Mouse (Mus musculus) c-Kit-negative CD71-positive TER-119-positive erythroid progenitor cells, embryonic 14.5 days (primary cell): ENCODE measurements around the gene Lyzl6.
A peak's percentile ranks its signal among the peaks of the same experiment; 100 is the strongest.
"Not testable (repeated sequence)": the region's sequence is repeated elsewhere in the genome, so short reads cannot be mapped to it uniquely, and the experiment has no call there.

ENCODE experiments used
- DNase-seq: peaks from one replicate; pipeline ENCODE4 v3.0.0-alpha.2; 2013; ENCODE audit warnings: low read depth, low spot score

The Lyzl6 gene

DNA sequence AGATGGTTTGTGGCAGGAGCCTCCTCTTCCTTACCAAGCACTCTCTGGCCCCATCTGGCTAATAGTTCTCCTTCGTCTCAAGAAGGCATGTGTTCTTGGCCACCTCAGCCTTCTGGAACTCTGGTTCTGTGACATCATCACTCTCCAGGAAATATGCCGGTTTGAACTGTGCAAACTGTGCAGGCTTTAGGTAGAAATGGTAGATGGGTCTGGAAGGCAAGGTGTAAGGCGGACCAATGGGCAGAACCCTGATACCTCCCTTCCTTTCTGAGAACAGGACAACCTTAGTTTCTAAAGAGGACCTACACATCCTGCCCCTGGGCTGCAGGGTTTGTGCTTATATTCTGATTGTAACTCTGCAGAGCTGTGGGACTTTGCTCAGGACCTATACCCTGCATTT is at the start of gene Lyzl6:
Gene Lyzl6 (minus strand): TSS at position 101 of the 400 bp plus-strand sequence.
- no peak for DNase-seq

DNA sequence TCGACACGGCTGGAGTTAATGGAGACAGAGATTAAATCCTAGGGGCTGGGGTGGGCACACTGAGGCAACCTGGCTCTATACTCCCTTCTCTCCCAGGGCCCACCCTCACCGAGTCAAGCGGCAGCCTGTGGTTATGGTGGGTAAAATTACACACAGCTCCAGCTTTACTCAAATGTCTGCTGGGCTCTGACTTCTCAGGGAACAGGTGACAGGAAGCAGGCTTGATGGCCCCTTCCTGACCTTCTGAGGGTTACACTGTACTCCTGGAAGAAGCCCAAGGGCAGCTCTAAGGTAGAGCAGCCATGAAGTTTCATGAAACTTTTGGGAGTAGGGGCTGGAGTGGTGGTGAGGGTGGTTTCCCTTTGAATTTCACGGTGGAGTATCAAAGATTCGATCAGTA is 48.0 kb upstream of the Lyzl6 start:
- DNase-seq = no peak

DNA sequence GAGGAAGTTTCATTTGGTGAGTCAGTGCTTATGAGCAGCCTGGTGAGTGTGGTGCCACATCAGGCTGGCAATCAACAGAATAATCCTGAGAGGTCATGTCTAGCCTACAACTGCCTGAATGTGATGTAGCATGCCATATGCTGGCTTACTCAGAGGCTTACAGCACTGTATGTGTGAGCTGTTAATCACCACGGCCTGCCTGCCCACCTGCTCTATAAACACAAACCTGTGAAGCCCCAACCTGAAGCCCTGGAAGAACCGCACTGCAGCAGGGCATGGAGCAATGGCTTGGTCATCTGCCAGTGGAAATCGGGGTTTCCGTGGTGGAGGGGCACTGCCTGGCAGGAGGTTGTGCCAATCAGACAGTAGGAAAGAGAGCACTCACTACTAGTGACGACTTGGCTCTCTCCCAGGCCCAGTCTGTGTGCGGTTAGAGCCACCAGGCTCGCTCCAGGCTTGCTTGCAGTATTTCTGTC is 46.6 kb upstream of the Lyzl6 start:
- no peak for DNase-seq

DNA sequence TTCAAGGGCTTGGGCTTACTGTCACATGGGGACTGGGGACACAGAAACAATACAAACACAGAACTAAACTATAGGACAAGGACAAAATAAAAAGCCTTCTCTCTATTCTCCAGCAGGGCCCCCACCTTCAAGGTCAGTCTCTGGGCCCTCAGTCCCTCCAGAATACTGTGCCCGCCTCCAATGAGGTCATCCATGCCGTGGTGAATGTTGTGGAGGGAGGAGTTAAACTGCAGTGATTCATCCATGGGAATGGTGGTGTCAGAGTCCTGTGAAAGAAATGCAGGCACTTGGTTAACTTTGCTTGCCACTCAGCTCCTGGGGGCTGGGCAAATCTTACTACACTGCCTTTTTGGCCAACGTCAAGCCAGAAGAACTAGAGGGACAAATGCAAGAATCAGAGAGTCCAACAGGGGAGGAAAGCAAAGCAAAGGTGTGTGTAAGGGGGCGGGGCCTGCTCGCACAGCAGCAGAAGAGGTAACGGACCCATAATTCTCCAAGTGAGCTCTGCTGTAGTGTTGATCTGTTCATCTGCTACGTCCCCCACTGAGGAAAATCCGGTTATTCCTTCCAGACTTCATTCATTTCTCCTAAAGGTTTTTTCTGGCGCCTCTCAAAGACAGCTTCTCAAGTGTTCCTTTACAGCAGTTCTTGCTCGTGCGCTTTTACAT is 45.1 kb upstream of the Lyzl6 start:
- DNase-seq = no peak

DNA sequence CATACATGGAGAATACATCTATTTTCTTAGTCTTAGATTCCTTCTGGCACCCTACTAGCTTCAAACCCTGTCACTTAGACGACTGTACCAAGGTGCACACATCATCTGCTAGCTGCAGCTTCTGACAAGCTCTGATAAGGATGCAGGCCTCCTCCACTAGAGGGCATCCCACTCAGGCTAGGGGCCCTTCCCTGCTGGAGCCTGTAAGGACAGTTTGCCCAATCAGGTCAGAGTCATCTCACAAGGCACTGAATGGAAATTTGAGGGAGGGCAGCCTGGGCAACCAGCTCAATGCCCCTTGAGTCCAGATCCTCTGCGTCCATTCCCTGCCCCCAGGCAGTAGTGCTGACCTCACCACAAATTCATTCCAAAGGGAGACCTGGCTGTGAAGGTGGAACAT is 38.4 kb upstream of the Lyzl6 start:
- not testable (repeated sequence) for DNase-seq

DNA sequence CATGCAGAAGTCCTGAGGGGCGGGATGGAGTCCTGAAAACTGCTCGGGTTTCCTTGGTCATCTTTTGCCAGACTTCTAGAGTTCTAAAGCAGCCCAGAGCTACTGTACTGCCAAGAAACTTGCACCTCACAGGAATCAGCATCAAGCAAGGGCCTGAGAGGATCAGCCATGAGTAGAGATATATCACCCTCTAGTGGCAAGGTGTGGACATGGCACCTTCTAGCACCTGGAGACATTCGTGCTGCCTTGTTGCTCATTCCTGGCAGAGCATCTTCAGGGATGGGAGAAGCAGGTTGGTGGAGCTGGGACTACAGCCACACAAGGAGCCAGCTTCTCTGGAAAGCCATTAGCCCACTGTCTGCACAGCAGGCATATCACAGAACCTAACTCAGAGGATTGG is 36.9 kb upstream of the Lyzl6 start:
- DNase-seq = peak; percentile 35

DNA sequence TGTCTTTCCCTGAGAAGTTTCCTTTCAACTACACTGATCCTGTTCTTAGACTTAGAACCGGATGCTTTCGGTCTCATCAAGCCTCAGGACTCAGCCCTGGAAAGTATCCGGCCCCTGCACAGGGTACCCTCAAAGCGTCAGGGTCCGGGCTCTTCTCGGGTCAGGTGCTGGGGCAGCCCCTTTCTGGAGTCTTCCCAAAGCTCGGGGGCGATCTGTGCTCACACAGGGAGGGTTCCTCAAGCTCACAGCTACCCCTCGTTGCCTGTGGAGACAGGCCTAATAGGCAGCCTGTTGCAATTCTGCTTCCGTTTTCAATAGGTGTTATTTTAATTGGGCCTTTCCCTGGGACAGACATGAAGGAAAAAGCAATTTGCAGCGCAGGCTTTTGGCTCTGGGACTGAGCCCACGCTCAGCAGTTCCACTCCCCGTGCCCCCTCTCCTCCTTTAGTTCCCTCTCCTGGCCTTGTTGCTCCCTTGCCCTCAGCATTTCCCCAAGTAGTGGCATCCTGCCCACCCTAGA is 28.3 kb upstream of the Lyzl6 start:
- DNase-seq = no peak

DNA sequence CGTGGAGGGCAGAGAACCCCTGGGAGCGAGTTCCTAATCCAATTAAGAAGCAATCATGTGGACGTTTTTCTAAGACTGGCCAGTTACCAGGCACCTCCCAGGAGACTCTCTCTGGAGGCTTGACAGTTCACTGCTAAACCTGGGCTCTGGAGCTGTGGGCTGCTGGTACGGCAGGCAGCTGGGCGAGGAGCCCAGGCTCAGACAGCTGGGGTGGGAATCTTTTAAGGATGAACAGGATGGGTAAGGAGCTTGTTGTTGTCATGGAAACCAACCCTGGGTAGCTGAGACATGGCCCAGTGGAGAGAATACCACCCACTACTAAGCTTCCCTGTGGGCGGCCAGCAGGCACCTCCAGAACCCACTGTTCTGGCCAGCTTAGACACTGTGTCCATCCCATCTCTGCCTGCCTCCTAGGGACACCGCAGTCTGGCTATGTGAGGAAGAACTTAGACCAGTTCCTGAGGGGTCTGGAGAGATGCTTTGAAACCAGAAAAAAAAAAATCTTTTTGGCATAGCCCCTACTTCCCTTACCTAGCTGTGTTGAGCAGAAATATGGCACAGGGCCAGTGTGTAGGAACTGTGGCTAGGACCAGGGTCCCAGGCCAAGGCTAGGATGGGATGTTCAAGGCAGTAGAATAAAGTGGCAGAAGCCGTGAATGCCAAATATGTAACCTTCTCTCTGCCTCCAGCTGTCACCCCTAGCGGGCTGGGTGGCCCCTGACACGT is 27.7 kb upstream of the Lyzl6 start:
- no peak for DNase-seq

DNA sequence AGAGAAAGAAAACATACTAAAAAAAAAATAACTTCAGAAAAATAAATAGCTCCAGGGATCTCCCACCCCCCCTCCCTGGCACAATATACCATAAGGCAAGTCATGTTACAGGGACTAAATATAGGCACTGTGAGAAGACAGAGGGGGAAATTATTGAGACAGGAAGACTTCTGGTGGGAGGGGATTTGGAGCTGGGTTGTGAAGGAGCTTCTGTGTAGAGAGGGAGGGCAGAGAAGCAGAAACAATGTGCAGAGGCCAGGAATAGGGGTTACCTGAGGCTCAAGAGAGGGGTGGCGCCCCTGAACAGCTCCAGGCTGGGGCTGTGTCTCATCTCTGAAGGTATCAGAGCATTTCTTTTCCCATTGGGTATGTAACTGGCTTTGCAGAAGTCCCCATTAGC is 27.0 kb upstream of the Lyzl6 start:
- no peak for DNase-seq

DNA sequence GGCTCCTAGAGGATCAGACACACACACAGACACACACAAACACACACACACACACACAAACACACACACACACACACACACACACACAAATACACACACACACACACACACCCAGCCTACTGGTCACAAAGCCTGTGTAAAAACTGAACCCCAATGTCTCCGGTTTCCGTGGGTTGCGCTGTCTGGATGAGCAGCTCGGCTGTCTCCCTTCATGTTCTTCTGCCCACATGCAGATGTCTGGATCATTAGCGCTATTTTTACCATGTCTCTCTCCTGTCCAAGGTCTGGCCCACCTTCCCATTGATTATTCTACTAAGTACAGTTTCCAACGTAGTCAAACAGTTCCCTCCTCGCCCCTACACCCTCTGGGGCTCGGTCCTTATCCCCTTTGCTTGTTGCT is 24.4 kb upstream of the Lyzl6 start:
- no peak for DNase-seq

DNA sequence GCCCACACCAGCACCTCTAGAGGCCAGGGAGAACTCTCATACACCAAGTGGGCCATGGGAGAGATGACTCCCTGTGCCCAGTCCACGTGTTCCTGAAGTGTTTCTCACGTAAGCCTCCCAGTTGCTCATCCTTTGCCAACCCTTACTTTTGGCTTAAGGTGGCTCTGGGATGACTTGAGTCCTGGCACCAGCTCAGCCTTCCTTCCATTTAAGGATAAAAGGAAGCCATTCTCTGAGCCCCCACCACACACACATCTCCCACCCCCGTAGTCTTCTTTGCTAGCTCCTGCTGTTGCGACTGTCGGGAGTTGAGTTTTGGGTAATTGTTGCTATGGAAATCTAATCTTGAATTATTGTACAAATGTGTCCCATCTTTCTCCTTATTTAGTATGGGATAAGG is 23.9 kb upstream of the Lyzl6 start:
- DNase-seq = no peak

DNA sequence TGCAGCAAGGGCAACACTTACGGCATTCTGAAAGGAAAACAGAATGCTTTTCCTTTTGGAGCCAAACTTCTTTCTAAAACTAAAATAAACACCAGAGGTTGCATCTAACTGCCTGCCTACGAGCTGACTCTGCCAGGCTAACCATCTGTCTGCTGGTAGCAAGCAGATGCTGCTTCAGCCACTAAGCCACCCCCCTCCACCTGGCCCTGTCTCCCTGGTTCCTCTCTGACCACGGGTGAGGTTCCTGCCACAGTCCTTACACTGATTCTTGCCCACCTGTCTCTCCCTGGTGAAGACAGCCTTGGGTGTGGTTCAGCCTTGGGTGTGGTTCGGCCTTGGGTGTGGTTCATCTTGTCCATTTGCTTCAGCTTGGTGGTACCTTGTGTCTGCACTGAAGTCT is 23.2 kb upstream of the Lyzl6 start:
- DNase-seq = no peak

DNA sequence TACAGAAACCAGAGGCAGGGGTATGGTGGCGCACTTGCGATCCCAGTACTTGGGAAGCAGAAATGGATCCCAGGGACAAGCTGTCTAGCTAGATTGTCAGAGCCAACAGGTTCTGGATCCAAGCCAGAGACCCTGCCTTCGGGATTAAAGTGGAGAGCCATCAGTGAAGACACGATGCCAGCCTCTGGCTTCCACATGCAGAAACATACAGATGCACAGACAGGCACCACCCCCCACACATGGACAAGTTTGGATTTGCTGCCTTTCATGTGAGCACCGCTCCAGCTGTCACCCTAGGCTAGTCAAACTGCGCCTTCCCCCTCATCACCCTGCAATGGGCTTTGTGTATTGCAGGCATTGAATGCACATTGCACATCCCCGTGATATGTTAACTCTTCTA is 19.5 kb upstream of the Lyzl6 start:
- no peak for DNase-seq

DNA sequence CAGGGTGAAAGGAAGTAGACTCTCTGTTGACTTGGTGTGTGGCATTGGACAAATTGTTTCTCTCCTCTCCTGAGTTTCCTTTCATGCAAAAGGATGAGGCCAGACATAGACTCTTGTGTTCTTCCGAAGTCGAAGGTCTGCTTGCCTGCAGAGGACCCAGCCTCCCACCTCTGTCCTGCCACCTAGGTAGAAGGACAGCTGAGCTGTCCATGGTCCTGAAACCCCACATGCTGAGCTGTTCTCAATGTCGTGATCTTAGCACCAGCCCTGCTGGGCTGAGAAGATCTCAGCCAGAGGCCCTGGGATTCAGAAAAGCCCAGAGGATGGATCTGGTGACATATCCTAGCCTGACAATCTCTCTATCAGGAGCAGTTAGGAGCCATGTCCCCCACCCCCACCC is 17.8 kb upstream of the Lyzl6 start:
- DNase-seq = no peak

DNA sequence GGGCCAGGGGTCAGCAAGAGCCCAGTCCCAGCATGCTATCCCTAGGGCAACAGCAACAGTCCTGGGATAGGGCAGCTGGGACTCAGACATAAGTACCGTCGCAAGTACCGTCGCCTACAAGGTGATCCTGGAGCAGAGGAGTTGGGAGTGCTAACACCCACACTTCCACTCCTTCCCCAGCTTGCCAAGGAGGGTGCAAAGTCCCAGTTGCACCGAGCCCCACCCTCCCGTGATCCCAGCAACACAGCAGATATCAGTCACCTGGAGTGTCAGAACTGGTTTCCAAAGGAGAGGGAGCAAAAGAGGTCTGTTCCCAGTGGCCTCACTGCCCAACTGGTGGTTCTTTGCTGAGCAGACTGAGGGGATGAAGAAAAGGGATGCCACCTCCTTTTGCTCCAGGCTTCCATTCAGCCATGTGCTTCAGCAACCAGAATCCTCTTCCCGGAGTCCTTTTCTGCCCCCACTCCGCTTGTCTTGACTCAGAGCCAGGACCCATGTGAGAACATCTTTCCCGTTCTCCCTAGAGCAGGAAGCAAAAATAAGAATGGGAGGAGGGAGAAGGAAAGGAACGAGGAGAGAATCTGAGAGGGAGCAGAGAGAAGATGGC is 14.8 kb upstream of the Lyzl6 start:
- no peak for DNase-seq

DNA sequence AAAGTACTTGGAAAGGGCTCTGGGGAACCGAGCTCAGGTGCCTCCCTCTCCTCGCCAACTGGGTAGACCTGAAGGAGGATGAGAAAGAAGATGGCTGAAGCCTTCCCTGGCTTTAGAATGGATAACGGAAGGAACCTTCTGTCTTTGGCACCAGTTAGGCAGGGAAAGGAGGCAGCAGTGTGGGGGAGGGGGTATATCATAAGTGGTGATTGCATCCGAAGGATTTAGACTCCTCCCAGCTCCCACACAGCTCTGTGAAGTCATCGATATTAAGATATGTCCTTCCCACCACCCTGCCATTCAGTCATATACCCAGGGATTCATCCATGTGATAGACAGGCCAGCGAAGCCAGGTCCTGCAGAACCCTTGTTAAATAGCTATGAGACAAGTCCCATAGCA is 12.7 kb upstream of the Lyzl6 start:
- no peak for DNase-seq

DNA sequence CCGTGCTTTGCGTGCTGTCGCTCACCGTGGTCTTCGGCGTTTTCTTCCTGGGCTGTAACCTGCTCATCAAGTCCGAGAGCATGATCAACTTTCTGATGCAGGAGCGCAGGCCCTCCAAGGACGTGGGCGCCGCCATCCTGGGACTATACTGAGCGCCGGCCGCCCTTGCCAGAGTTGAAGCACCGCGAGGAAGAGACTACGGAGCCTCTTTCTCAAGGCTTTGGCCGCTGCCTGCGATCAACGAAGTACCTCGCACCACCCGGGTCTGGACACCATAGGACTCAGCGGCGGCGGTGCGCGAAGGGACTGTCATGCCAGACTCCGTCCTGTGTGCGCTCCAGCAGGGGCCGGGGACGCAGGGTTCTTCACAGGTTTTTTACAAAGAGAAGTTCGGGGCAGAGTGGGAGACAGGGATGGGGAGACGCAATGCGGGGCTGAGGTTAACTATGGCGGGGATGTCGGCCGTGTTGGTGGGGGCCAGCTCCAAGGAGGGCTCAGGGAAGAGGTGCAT is 11.3 kb upstream of the Lyzl6 start:
- no peak for DNase-seq

DNA sequence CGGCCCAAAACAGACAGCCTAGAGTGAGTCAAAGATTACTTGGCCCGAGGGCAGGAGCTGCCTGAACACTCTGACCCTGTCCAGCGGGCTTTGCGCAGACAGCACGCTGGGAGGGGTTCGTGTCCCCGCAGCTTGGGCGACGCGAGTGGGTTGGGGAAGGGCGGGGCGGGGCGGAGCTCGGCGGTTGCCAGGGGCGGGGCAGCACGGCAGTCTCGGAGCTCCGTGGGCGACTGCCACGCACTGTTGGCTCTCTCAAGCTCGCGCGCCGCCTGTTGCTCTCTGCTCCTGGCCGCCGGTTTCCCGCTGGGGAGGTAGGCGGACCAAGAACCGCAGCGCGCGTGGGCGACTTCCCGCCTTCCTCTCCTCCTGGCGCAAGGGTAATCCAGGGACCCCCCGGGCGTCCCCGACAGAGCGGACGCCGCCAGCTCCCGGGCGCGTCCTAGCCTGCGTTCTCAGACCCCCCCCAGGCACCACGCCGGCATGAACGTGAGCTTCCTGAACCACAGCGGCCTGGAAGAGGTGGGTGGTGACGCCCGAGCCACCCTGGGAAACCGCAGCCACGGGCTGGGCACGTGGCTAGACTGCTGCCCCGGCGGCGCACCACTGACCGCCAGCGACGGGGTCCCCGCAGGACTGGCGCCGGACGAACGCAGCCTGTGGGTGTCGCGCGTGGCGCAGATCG is 10.8 kb upstream of the Lyzl6 start, which contains the start of gene Rprml:
Gene Rprml (plus strand): TSS at position 270 of the 682 bp plus-strand sequence.
- no peak for DNase-seq

DNA sequence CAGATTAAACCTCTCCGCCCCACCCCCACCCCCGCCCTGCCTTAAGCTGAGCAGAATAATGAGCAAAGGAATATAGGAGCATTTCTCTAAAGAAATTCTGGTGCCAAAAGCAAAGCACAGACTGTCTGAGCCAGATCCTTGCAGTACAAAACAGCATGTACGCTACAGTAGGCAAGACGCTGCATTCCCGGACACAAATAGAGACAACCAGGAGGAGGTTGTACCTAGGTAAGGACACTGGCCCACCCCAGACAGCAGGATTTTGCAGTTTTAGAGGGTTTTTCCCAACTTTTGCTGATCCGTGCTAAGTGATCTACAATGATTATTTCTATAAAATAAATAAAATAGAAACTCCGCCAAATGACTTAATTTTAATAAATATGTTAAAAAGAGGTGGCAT is 10.0 kb upstream of the Lyzl6 start:
- no peak for DNase-seq

DNA sequence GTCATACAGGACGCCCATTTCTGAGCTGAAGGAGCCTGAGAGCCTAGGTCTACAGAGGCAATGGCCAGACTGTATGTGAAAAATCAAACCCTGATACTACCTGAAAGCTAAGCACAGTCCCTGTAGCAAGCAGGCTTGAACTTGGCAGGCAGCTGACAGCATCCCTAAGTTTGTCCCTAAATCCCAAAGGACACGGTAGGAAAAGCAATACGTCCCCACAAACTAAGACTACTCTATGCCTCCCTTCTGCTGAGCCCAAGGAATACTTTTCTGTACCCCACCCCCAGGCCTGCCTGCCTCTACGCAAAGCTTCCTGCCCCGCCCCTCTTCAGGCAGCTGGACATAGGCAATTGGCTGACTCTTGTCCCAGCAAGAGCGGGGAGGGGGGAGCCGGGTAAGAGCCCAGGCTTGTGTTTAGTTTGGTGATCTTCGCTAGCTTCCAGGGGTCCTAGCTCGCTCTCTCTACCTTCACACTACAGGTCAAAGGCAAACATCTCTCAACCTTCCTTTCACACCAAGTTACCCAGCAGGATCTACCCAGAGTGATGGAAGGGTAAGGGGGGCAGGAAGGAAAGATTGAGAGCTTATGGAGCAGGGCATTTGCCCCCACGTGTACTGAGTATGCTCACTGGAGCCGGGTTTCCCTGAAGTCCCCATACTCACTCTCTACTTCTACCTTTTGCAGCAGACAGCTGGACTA is 9.4 kb upstream of the Lyzl6 start:
- no peak for DNase-seq

DNA sequence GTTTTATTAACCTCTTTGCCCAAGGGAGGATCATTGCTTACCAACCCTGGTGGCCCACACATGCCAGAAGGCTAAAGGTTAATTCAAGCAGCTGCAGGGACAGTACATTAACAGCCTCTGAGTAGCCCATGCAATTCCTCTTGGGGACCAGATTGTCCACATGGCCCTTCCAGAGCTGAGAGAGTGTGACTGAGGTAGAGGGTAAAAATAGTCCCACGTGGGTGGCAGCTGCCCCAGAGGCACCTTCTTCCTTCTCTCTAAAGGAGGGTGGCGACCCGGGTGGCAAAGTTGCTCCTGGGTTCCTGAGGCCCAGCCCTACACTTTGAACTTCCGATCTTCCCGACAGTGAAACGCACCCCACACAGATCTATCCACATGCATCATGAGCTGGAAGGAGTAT is 7.6 kb upstream of the Lyzl6 start:
- no peak for DNase-seq
